ENCODE assay signal across 14 mouse cellular contexts in genomic region chr1:192063209-192063946, GRCm38 (mm10). TPM values are rescaled to one million over a fixed set of nuclear protein-coding genes. Genes with fewer than 3 reads are reported as not detected.
A peak's percentile ranks its signal among the peaks of the same experiment; 100 is the strongest.
DNase-seq lines count a peak whose midpoint lies in the region; ATAC-seq and TF ChIP-seq lines count a peak whose summit lies in the region.
"Had no signal": no experiment of that assay in that cellular context is flagged by ENCODE, and none has a peak within 500 bp of the region (broad histone marks: within the 10 kb centered on the region; RNA-seq: fewer than 3 reads in every experiment).

No protein-coding gene starts in this region.

- no peak for TF ChIP-seq POLR2A in heart, adult 2 months (IDR thresholded peaks at IDR 0.05; ENCODE audit: insufficient read depth, low read depth, low read length)

- no peak overlapping the region for H3K9ac ChIP-seq in heart, adult 2 months (ENCODE audit: low read depth, low read length)
- H3K9ac ChIP-seq: forebrain, embryonic 15.5 days; hindbrain, embryonic 14.5 days; lung, embryonic 15.5 days had no signal

- peaks cover 5% of the 10 kb centered on the region; the same call in 1 of the 2 replicates for H3K9me3 ChIP-seq in heart, embryonic 10.5 days
- H3K9me3 ChIP-seq: forebrain, embryonic 15.5 days had no signal

- DNase-seq in heart, adult 2 months, result no peak
- DNase-seq in heart, embryonic 10.5 days (ENCODE audit: low spot score), result no peak
- DNase-seq in left cerebral cortex, adult 2 months (ENCODE audit: extremely low spot score in 1 of 2, low spot score in 2 of 2), result no peak
- DNase-seq in left cerebral cortex, postnatal 4 days, result no peak
- peak; percentile 46 for DNase-seq in CD4-positive, CD25-positive, alpha-beta regulatory T cell, adult 2 months (ENCODE audit: low read depth, low spot score)
- no peak for DNase-seq in gastrocnemius, postnatal 25 days
- DNase-seq: cerebellum, adult 9-10 months; embryo, embryonic 11 days; right cerebral cortex, adult 18-20 months had no signal

- peak; percentile 48 for ATAC-seq in common myeloid progenitor, adult 5-6 weeks (replicated peaks; ENCODE audit: low read depth, poor library complexity, severe bottlenecking)
- ATAC-seq in erythroblast, adult 5-6 weeks (replicated peaks; ENCODE audit: low FRiP score, poor library complexity, severe bottlenecking), result no peak
- ATAC-seq: forebrain, embryonic 15.5 days had no signal

- no peaks in the 10 kb centered on the region for H3K27me3 ChIP-seq in heart, adult 2 months (ENCODE audit: control insufficient read depth, insufficient read depth, low read length)
- 0 out of 2 replicates have a peak, but pooled peaks cover 3% of the 10 kb centered on the region for H3K27me3 ChIP-seq in heart, embryonic 10.5 days (ENCODE audit: insufficient read depth, poor library complexity, severe bottlenecking)
- H3K27me3 ChIP-seq: forebrain, embryonic 15.5 days; lung, embryonic 15.5 days had no signal

- intact Hi-C loops in heart, adult 2 months (cut with DNase I), result loop anchor here (2.0 kb wide), 1 partner anchor 29 kb away; the partner anchor contains the start of gene Traf5
- intact Hi-C loops in left cerebral cortex, adult 2 months (cut with DNase I), result no loop called here
- intact Hi-C loops in left cerebral cortex, postnatal 4 days (cut with DNase I), result no loop called here

- TF ChIP-seq EP300 in heart, adult 2 months (IDR thresholded peaks at IDR 0.05; ENCODE audit: insufficient read depth, low read depth, low read length), result no peak

- WGBS in heart, adult 2 months, result 88% methylated on average over 8 of the region's 8 CpGs
- WGBS in heart, embryonic 10.5 days, result 86% methylated on average over 8 of the region's 8 CpGs

- no peaks in the 10 kb centered on the region for H3K79me2 ChIP-seq in heart, adult 2 months (replicated peaks; ENCODE audit: control insufficient read depth, insufficient read depth, low read length)

- peak; percentile 60 for TF ChIP-seq CTCF in heart, adult 2 months (IDR thresholded peaks at IDR 0.05)
- TF ChIP-seq CTCF in left cerebral cortex, adult 2 months (IDR thresholded peaks at IDR 0.05), result peak; percentile 26

- H3K36me3 ChIP-seq in heart, adult 2 months (ENCODE audit: control insufficient read depth, insufficient read depth, low read length), result peaks cover 2% of the 10 kb centered on the region; the same call in 1 of the 2 replicates
- peaks cover 42% of the 10 kb centered on the region for H3K36me3 ChIP-seq in heart, embryonic 10.5 days
- H3K36me3 ChIP-seq: forebrain, embryonic 15.5 days had no signal

- H3K4me3 ChIP-seq in heart, adult 2 months, result no peak overlapping the region
- no peak overlapping the region for H3K4me3 ChIP-seq in heart, embryonic 10.5 days
- H3K4me3 ChIP-seq in left cerebral cortex, adult 2 months, result no peak overlapping the region
- H3K4me3 ChIP-seq: forebrain, embryonic 15.5 days; lung, embryonic 15.5 days had no signal

- no peak overlapping the region for H3K27ac ChIP-seq in heart, adult 2 months
- H3K27ac ChIP-seq in heart, embryonic 10.5 days, result no peak overlapping the region
- H3K27ac ChIP-seq in left cerebral cortex, adult 2 months, result no peak overlapping the region
- H3K27ac ChIP-seq: forebrain, embryonic 15.5 days; hindbrain, embryonic 14.5 days; lung, embryonic 15.5 days had no signal

- peaks cover 3% of the 10 kb centered on the region for H3K4me1 ChIP-seq in heart, adult 2 months (ENCODE audit: control insufficient read depth, insufficient read depth, low read length)
- H3K4me1 ChIP-seq in heart, embryonic 10.5 days, result peaks cover 26% of the 10 kb centered on the region
- H3K4me1 ChIP-seq: forebrain, embryonic 15.5 days had no signal

RNA-seq across cellular contexts. Expression of gene Traf5, which starts 29.0 kb away (rescaled TPM):
- 1 to 10 TPM; 3.9 to 4.3 TPM for total RNA-seq in heart, adult 2 months (2021)
- polyA plus RNA-seq in heart, adult 2 months (2012; rRNA removed), result 4.4 and 5.1 TPM in 2 replicates
- 6.3 and 8.5 TPM in 2 replicates for polyA plus RNA-seq in heart, embryonic 10.5 days (2016; fragmentation: Nextera tagmentation; extraction: Ambion mirVana)
- 1 to 10 TPM; 4.5 to 7.6 TPM for total RNA-seq in left cerebral cortex, adult 2 months (2021)
- 1 to 10 TPM; 3.4 to 4.6 TPM for total RNA-seq in left cerebral cortex, postnatal 4 days (2021)
- total RNA-seq in common myeloid progenitor, adult 5-6 weeks (2017), result 6.5 and 11.3 TPM in 2 replicates
- total RNA-seq in erythroblast, adult 5-6 weeks (2015; ENCODE audit: low replicate concordance), result 8.2 TPM in 1 of 2 replicates, not detected in the other
- 1.5 and 2.6 TPM in 2 replicates for total RNA-seq in erythroblast, adult 5-6 weeks (2017; ENCODE audit: low replicate concordance)
- total RNA-seq in gastrocnemius, postnatal 25 days (2021), result 1 to 10 TPM; 2.3 to 3.1 TPM
